Mouse (Mus musculus) spleen, adult 10 weeks (tissue): ENCODE results near the gene Aldoart1. TPM values are rescaled to one million over a fixed set of nuclear protein-coding genes. Genes with fewer than 3 reads are reported as not detected.

Source experiments
- polyA plus RNA-seq: library from polyadenylated mRNA; stranded (reverse); fragments of 350-450 nt; fragmentation: Illumina TruSeq; extraction: RNeasy Lipid Tissue Mini Kit (QIAGEN cat#74804); gene quantifications from one replicate; pipeline ENCODE4 v1.2.3, GENCODE M21; 2015; ENCODE audit warnings: low replicate concordance; ENCODE audit not compliant: insufficient read depth

Aldoart1 gene
- polyA plus RNA-seq: not detected

DNA sequence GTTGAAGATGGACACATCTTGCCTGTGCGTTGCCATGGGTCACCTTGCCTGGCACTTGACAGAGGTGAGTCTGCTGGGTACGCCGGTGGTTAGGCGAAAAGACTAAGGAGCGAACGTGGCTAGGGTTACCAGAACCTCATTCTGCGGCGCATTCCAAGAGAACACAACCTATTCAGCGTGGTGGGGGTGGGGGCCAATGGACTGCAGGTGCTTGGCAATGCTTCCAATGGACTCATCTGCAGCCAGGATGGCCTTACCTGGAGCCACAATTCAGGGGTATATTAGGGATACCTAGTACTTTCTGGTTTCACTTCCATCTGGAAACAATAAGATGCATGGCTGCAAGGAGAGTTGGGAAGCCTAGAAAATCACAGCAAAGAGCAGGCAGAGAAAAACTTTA lies at the start of gene Aldoart1:
Aldoart1 (minus strand) TSS at position 101 of the 400 bp plus-strand sequence.

